Mouse (Mus musculus) megakaryocyte, embryonic 14.5 days (primary cell): ENCODE results near the gene Top1.

Experiments used
- FLI1 ChIP-seq: IDR thresholded peaks from 2 replicates; pipeline ENCODE4 v1.6.1; 2012; ENCODE audit warnings: low read length, inconsistent platforms, mixed read lengths
- GATA1 ChIP-seq: IDR thresholded peaks from 3 replicates; pipeline ENCODE4 v1.6.1; 2012; ENCODE audit warnings: mixed read lengths, low read length, inconsistent platforms, borderline replicate concordance

- no peak for TF ChIP-seq GATA1
- TF ChIP-seq FLI1, result no peak
Observed at GRCm38 (mm10) chr2:160653218-160653617, 7.5 kb downstream of the Top1 start.
